Mouse (Mus musculus) forebrain, embryonic 13.5 days (tissue): Measurements from ENCODE around the gene Abhd16a. TPM values are rescaled to one million over a fixed set of nuclear protein-coding genes. Genes with fewer than 3 reads are reported as not detected.

Experiments used
- ATAC-seq: fragments of 200-750 bp; cut with Nextera tagmentation; 2 replicates; pipeline ENCODE4 v1.8.0; 2017
- H3K27ac ChIP-seq: fragments of 300-500 bp; sonication (generic); 2 replicates; pipeline ENCODE4 v1.5.1; 2015; ENCODE audit warnings: inconsistent platforms, mild to moderate bottlenecking, moderate library complexity
- H3K27me3 ChIP-seq: fragments of 300-500 bp; sonication (generic); 2 replicates; pipeline ENCODE4 v1.6.1; 2015; ENCODE audit warnings: mild to moderate bottlenecking, inconsistent platforms
- H3K36me3 ChIP-seq: fragments of 300-500 bp; sonication (generic); 2 replicates; pipeline ENCODE4 v1.6.1; 2015; ENCODE audit warnings: mild to moderate bottlenecking, inconsistent platforms; ENCODE audit not compliant: poor library complexity, severe bottlenecking
- H3K4me1 ChIP-seq: fragments of 300-500 bp; sonication (generic); 2 replicates; pipeline ENCODE4 v1.6.1; 2015; ENCODE audit warnings: inconsistent platforms
- H3K4me2 ChIP-seq: fragments of 300-500 bp; sonication (generic); 2 replicates; pipeline ENCODE4 v1.6.1; 2015; ENCODE audit warnings: inconsistent platforms, mild to moderate bottlenecking, moderate library complexity
- H3K4me3 ChIP-seq: fragments of 300-500 bp; sonication (generic); 2 replicates; pipeline ENCODE4 v1.5.1; 2015; ENCODE audit warnings: mild to moderate bottlenecking, inconsistent platforms
- H3K9ac ChIP-seq: fragments of 300-500 bp; sonication (generic); 2 replicates; pipeline ENCODE4 v1.6.1; 2015; ENCODE audit warnings: mild to moderate bottlenecking, inconsistent platforms
- H3K9me3 ChIP-seq: fragments of 300-500 bp; sonication (generic); replicated peaks from 2 replicates; pipeline ENCODE4 v1.6.1; 2016; ENCODE audit warnings: inconsistent platforms
- WGBS: fragments of 180-500 bp; shearing (Covaris S2); methylation state at CpG from one replicate; pipeline ENCODE4 v1.1.7; 2015; 5-methylcytosine and 5-hydroxymethylcytosine counted together
- polyA plus RNA-seq: library from polyadenylated mRNA; unstranded; fragments of >200 nt; fragmentation: Nextera tagmentation; extraction: Ambion mirVana; gene quantifications from 2 replicates; pipeline ENCODE4 v1.2.1, GENCODE M21; 2015

The Abhd16a gene
- polyA plus RNA-seq, 1 experiment from 2014 or later, result 74.9 TPM

DNA sequence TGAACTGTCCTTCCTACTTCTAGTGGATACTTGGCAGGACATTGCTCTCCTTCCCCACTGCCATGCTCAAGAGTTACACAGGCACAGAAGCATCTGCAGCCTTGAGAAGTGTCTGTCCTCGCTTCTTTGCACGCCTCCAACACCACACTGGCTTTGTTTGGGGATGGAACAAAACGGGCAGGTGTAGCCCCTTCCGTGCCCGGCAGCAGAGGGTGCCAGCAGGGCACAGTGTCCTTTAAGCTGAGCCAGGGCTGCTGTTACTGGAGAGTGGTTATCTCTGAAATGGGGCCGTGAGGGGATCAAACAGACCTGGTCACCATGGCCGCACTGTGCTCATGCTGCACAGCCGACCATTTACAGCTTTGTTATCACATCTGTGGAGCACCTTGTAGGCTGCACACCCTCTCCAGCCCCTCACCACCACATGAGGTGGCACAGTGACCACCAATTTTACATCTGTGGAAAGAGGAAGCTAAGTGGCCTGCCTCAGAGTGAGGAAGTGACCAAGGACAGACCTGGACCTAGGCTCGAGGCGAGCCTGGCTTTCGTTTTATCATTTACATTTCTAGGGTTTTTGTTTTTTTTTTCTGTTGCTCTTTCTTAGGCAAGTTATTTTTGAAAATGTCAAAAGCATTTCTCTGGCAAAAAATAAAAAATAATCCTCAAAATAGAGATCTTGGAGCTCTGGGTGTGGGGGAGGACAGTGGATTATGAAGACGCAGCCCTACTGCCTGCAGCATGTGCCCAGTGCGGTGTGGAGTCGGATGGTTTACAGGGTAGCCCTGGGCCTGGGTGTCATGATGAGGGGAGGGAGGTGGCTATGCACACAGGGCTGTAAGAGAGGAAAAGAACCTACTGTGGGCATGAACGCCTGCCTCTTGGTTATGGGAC, 5.7 kb downstream of the Abhd16a start:
- Histone ChIP-seq H3K9me3 (no peaks in the 10 kb centered on the region), H3K4me2 (no peak overlapping the region), H3K27ac (no peak overlapping the region), H3K4me3 (no peak overlapping the region), H3K4me1 (peaks cover 19% of the 10 kb centered on the region), H3K36me3 (peaks cover 82% of the 10 kb centered on the region), H3K27me3 (no peaks in the 10 kb centered on the region), H3K9ac (no peak overlapping the region; the same call in 1 of the 2 replicates)
- WGBS, result 94% methylated on average over 15 of the region's 15 CpGs
- no peak for ATAC-seq

DNA sequence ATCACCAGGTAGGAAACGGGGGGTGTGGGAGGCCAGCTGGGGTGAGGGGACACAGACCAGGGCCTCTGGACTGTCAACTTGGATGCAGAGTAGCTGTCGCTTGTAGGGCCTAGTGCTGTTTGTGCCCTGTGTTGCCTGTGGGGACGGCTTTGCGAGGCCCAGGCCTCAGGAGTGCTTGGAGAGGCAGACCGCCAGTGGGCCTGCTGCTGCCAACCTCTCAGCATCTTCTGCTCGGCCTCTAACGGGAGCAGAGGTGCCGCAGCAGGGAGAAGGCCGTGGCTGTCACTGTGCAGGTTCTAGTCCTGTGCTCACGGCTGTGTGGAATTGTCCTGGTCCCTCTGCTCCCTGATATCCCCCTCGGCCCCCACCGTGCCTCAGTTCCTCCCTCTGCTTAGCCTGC, 7.5 kb downstream of the Abhd16a start:
- H3K4me1 ChIP-seq, result no peaks in the 10 kb centered on the region
- no peaks in the 10 kb centered on the region for H3K27me3 ChIP-seq
- H3K36me3 ChIP-seq, result peaks cover 98% of the 10 kb centered on the region
- H3K9ac ChIP-seq, result no peak overlapping the region
- H3K4me2 ChIP-seq, result no peak overlapping the region
- no peaks in the 10 kb centered on the region for H3K9me3 ChIP-seq
- no peak for ATAC-seq
- WGBS, result 85% methylated on average over 12 of the region's 12 CpGs
- no peak overlapping the region for H3K27ac ChIP-seq
- H3K4me3 ChIP-seq, result no peak overlapping the region

DNA sequence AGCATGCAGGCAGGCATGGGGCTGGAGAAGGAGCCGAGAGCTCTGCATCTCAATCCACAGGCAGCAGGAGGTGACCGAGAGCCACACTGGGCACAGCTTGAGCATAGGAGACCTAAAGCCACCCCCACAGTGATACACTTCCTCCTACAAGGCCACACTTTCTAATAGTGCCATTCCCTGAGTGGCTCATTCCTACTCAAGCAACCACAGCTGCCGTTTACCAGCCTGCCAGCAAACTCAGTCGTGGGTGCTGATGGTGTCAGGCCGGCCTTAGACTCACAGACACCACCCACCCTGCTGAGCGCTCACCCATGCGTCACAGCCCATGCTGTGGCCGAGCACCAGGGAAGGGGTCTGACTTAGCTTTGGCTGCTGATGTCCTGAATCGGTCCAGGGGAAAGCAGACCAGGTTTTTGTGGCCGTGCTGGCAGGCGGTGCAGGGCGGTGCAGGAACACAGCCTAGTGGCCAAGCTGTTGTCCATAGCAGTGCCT, 8.1 kb downstream of the Abhd16a start:
- Histone ChIP-seq H3K9me3 (no peaks in the 10 kb centered on the region), H3K9ac (no peak overlapping the region), H3K36me3 (peaks cover 99% of the 10 kb centered on the region), H3K4me2 (no peak overlapping the region), H3K4me3 (no peak overlapping the region), H3K27me3 (no peaks in the 10 kb centered on the region), H3K27ac (no peak overlapping the region), H3K4me1 (no peaks in the 10 kb centered on the region)
- 84% methylated on average over 12 of the region's 12 CpGs for WGBS
- ATAC-seq, result no peak

DNA sequence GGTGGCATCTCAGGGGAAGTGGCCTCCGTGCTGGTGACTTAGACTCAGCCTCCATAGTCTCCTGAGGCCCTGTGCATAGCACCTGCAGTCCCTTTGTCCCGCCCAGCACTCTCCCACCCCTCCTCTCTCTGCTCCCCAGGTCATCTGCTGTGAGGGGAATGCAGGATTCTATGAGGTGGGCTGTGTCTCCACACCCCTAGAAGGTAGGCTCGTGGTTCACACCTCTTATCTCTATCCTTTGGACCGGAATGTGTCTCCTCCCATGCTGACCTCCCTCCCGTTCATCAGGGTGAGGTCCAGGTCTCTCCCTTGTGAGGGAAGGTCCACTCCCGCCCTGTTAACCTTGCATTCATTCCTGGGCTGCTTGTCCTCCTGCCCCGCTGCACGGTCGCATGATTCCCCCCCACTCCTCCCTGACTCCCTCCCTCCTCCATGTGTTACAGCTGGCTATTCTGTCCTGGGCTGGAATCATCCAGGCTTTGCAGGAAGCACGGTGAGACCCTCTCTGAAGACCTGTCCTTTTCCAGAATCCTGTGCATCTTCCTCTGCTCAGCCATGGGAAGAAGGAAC, 11.2 kb downstream of the Abhd16a start:
- WGBS, result 72% methylated on average over 10 of the region's 10 CpGs
- Histone ChIP-seq H3K4me2 (no peak overlapping the region), H3K9me3 (no peaks in the 10 kb centered on the region), H3K9ac (no peak overlapping the region), H3K27ac (no peak overlapping the region), H3K36me3 (peaks cover 86% of the 10 kb centered on the region), H3K4me3 (no peak overlapping the region), H3K27me3 (no peaks in the 10 kb centered on the region), H3K4me1 (no peaks in the 10 kb centered on the region)
- ATAC-seq, result no peak

DNA sequence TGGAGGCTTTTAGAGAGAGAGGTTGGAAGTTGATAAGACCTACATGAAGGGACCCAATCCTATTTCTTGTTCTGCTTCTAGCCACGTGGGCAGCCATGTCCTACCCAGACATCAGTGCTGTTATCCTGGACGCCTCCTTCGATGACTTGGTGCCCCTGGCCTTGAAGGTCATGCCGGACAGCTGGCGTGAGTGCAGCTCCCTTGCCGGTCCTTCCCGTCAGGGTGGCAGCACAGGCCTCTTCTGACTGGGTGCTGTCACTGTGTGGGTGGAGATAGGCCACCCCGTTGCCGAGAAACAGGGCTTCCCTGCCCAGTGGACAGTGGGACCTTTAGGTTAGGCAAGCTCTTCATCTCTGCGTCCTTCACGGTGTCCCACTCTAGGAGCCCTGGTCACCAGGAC, 12.1 kb downstream of the Abhd16a start:
- Histone ChIP-seq H3K27me3 (no peaks in the 10 kb centered on the region), H3K4me1 (peaks cover 5% of the 10 kb centered on the region), H3K27ac (no peak overlapping the region), H3K9me3 (no peaks in the 10 kb centered on the region), H3K4me2 (no peak overlapping the region), H3K4me3 (no peak overlapping the region), H3K36me3 (peaks cover 77% of the 10 kb centered on the region), H3K9ac (no peak overlapping the region)
- no peak for ATAC-seq
- 94% methylated on average over 11 of the region's 11 CpGs for WGBS

DNA sequence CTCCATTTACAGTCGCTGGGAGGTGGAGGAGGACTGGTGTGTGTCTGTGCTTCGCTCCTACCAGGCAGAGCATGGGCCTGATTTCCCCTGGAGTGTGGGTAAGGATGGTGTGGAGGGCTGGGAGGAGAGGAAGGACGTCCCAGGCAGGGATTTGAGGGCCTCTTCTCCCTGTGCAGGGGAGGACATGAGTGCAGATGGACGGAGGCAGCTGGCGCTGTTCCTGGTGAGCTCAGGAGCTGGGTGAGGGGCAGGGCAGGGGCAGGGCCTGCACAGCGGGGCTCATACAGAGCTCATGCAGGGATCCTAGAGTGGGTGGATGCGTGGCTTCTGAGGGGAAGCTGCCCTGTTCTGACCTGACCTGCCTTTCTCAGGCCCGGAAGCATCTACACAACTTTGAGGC, 13.2 kb downstream of the Abhd16a start:
- Histone ChIP-seq H3K9me3 (no peaks in the 10 kb centered on the region), H3K36me3 (peaks cover 66% of the 10 kb centered on the region), H3K27ac (no peak overlapping the region), H3K4me1 (peaks cover 7% of the 10 kb centered on the region), H3K4me3 (no peak overlapping the region), H3K27me3 (no peaks in the 10 kb centered on the region), H3K9ac (0 out of 2 replicates have a peak overlapping the region, but pooled peaks have one; percentile 12), H3K4me2 (no peak overlapping the region)
- 74% methylated on average over 8 of the region's 8 CpGs for WGBS
- ATAC-seq, result no peak

DNA sequence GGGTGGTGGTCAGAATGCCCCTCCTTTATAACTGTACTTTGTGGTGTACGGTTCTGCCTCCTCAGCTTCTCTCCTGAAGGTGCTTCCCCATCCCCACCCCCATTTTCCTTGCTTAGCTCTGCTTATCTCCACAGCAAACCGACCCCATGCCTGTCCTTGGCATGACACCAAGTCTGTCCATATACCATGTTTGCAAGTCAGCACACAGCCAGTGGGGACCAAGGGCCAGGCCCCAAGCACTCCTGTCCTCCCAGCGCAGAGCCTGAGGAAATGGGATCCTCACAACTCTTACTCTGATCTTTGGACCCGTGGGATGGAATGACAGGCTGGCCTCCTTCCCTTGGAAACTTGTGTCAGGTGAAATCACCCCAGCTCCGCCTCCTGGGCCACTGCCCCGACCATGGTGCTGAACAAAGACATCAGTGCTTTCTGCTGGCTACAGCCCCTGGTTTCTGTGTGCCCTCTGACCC, 14.2 kb downstream of the Abhd16a start:
- no peak overlapping the region for H3K27ac ChIP-seq
- H3K4me3 ChIP-seq, result no peak overlapping the region
- no peak overlapping the region for H3K4me2 ChIP-seq
- no peaks in the 10 kb centered on the region for H3K27me3 ChIP-seq
- no peak overlapping the region for H3K9ac ChIP-seq
- peaks cover 57% of the 10 kb centered on the region for H3K36me3 ChIP-seq
- 80% methylated on average over 6 of the region's 6 CpGs for WGBS
- H3K9me3 ChIP-seq, result no peaks in the 10 kb centered on the region
- ATAC-seq, result no peak
- H3K4me1 ChIP-seq, result peaks cover 7% of the 10 kb centered on the region

DNA sequence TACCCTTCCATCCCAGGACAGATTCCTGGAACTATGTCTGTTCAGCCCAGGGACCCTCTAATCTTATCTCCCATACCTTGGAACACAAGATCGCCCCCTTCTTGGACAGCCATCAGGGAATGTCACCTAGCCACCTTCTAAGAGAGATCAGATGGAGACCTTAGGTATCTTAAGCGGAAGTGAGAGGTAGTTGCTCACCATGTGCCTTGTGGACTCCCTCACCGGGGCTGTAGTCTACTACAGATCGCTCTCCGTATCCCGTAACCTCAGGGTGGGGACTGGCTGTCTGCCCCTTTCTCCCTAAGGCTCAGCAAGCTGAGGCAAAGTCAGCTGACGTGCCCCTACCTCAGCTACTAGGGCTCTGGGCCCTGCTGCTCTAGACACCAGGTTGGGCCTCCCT, 15.0 kb downstream of the Abhd16a start:
- Histone ChIP-seq H3K9ac (peak overlapping the region; percentile 4; the same call in 1 of the 2 replicates), H3K9me3 (no peaks in the 10 kb centered on the region), H3K36me3 (peaks cover 49% of the 10 kb centered on the region), H3K4me2 (no peak overlapping the region), H3K4me1 (peaks cover 7% of the 10 kb centered on the region), H3K27ac (no peak overlapping the region), H3K4me3 (no peak overlapping the region), H3K27me3 (no peaks in the 10 kb centered on the region)
- no peak for ATAC-seq
- WGBS, result 89% methylated on average over 7 of the region's 7 CpGs

DNA sequence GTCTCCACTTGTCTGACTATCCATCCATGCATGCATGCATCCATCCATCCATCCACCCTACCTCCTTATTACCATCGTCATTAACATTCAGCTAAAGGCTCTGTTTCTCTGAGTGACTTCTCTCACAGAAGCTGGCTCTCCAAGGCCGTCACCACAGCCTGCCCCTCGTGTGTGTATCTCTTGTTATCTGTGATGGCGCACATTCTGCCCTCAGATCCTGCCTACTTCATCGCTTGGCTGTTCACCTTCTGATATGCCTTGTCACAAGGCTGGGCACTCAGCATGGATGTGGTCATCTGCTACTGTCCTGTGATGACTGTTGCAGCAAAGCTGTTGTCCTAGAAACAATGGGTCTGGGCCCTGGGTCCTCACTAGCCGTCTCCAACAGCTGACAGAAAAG, 15.7 kb downstream of the Abhd16a start:
- peaks cover 7% of the 10 kb centered on the region for H3K4me1 ChIP-seq
- no peak for ATAC-seq
- H3K9ac ChIP-seq, result 0 out of 2 replicates have a peak overlapping the region, but pooled peaks have one; percentile 4
- H3K27me3 ChIP-seq, result no peaks in the 10 kb centered on the region
- peaks cover 42% of the 10 kb centered on the region for H3K36me3 ChIP-seq
- no peak overlapping the region for H3K4me2 ChIP-seq
- 82% methylated on average over 6 of the region's 6 CpGs for WGBS
- H3K9me3 ChIP-seq, result no peaks in the 10 kb centered on the region
- no peak overlapping the region for H3K27ac ChIP-seq
- H3K4me3 ChIP-seq, result no peak overlapping the region

DNA sequence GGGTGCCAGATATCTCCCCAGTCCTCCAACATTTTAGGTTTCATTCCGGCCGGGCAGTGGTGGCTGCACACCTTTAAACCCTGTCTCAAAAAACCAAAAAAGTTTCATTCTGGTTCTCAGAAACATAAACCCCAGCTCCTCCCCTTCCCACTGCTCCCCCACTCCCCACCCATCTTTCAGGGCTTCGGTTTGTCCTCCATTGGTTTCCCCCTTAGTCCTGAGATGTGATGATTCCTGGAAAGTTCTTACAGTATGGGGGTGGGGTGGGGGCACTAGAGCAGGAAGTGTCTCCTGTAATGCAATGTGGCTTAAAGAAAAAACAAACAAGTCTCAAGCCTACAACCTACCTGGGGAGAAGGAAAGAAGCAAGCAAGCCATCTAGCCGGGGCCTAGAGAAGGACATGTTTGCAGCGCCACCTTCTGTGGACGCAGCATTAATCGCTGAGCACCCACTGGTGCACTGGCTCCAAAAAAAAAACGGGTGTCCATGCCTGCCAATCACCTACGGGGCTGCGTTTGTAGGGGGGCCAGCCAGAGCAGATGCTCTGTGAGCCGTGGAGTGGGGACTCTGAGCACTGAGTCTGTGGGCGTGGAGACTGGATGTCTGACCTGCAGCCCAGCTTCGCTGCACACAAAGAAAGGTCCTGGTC, 16.8 kb downstream of the Abhd16a start:
- H3K9me3 ChIP-seq, result no peaks in the 10 kb centered on the region
- H3K4me3 ChIP-seq, result peak overlapping the region; percentile 15; the same call in 1 of the 2 replicates
- no peak for ATAC-seq
- H3K4me1 ChIP-seq, result peaks cover 7% of the 10 kb centered on the region
- H3K9ac ChIP-seq, result peak overlapping the region; percentile 57; the same call in 1 of the 2 replicates
- H3K4me2 ChIP-seq, result peak overlapping the region; percentile 49
- H3K27me3 ChIP-seq, result no peaks in the 10 kb centered on the region
- no peak overlapping the region; the same call in 1 of the 2 replicates for H3K27ac ChIP-seq
- H3K36me3 ChIP-seq, result peaks cover 31% of the 10 kb centered on the region
- WGBS, result 23% methylated on average over 13 of the region's 13 CpGs

DNA sequence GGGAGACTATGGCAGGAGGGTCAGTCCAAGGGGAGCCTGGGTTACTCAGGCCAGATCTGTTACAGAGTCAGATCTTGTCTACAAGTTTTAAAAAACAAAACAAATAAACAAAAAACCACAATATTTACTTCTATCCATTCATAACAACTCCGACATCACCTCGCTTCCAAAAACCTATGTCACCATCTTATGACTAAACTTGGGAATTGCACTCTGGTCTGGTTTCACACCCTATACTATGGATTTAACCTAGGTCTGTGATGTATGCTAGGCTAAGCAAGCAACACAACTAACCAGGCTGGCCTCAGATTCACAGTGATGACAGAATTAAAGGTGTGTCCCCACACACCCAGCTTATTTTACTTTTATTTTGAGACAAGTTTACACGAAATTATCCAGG, 17.5 kb downstream of the Abhd16a start:
- WGBS, result 58% methylated on average over 3 of the region's 3 CpGs
- Histone ChIP-seq H3K4me2 (peak overlapping the region; percentile 49), H3K9me3 (no peaks in the 10 kb centered on the region), H3K27me3 (no peaks in the 10 kb centered on the region), H3K4me3 (no peak overlapping the region; the same call in 1 of the 2 replicates), H3K36me3 (peaks cover 24% of the 10 kb centered on the region), H3K9ac (0 out of 2 replicates have a peak overlapping the region, but pooled peaks have one; percentile 57), H3K4me1 (peaks cover 7% of the 10 kb centered on the region), H3K27ac (no peak overlapping the region)
- 0 out of 2 replicates have a peak, but pooled peaks have one; percentile 27 for ATAC-seq

DNA sequence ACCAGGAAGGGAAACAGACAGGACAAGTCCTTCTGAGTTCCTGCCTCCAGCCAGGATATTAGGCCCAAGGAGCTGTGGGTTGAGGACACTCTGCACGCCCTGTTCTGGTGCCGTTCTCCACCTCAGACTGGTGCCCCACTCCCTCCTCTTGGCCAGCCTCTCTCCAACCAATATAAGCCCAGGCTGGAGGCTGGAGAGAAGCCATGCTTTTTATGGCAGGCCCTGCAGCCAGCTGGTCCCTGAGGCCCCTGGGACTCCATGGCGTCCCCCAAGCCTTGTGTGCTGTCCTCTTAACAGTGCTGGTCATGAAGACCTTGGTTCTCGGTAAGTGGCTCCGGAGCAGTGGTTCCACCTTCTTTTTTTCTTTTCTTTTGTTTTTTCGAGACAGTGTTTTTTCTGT, 19.0 kb downstream of the Abhd16a start, which contains the start of gene Ly6g5c:
Gene Ly6g5c (plus strand): TSS at position 183 of the 400 bp plus-strand sequence.
- Histone ChIP-seq H3K27me3 (no peaks in the 10 kb centered on the region), H3K9me3 (no peaks in the 10 kb centered on the region), H3K36me3 (peaks cover 9% of the 10 kb centered on the region), H3K4me3 (no peak within 1 kb of the TSS), H3K4me1 (peaks cover 7% of the 10 kb centered on the region), H3K4me2 (no peak within 1 kb of the TSS), H3K9ac (no peak within 1 kb of the TSS), H3K27ac (no peak within 1 kb of the TSS)
- ATAC-seq, result no peak
- 86% methylated on average over 6 of the region's 6 CpGs for WGBS
